8 mouse cellular contexts compared by ENCODE assay signal in the genomic region with DNA sequence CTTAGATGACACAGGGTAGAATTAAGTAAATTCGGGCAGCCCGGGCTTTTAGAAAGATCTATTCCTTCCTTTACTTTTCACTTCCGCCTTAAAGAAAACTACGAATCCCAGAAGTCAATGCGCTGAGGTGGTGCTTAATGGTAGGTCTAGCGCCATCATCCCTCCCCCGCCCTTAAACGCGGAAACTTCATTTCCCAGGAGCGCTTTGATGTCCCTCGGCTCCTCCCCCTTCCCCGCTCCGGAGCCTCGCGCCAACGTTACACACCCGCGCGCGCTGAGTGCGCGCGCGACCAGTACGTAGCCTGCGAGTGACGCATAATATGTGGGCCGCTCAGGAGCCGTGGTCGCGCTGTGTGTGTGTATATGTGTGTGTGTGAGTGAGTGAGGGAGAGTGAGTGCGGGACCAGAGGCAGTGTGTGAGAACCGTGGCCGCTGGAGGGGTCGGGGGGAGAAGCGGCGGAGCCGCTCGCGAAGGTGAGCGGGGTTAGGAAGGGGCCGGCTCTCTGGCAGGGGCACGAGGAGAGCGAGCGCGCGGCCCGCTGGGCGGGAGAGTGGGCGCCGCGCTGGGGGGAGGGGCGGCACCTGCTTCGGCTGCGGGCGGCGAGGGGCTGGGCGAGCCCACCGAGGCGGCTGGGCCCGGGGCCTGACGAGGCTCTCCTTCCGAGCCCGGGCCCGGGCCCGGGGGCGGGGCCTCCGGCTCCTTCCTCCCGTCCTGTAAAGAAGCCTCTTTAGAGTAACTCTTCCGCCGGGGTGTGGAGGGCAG. TPM values are rescaled to one million over a fixed set of nuclear protein-coding genes. Genes with fewer than 3 reads are reported as not detected.
A peak's percentile ranks its signal among the peaks of the same experiment; 100 is the strongest.
DNase-seq lines count a peak whose midpoint lies in the region; ATAC-seq lines count a peak whose summit lies in the region.

A gene (plus strand): TSS at position 257 of the 763 bp plus-strand sequence.

- under 1% methylated on average over 46 of the region's 71 CpGs for WGBS in hindbrain, embryonic 15.5 days

- H3K9ac ChIP-seq in hindbrain, embryonic 15.5 days: peak within 1 kb of the TSS; percentile 81

- no peaks in the 10 kb centered on the region for H3K36me3 ChIP-seq in hindbrain, embryonic 15.5 days

- H3K4me3 ChIP-seq in hindbrain, embryonic 15.5 days: peak within 1 kb of the TSS; percentile 92

- H3K4me2 ChIP-seq in hindbrain, embryonic 15.5 days: peak within 1 kb of the TSS; percentile 96

- peaks cover 18% of the 10 kb centered on the region for H3K4me1 ChIP-seq in hindbrain, embryonic 15.5 days (replicated peaks)

- H3K9me3 ChIP-seq in hindbrain, embryonic 15.5 days: no peaks in the 10 kb centered on the region

- peak; percentile 99 for ATAC-seq in hindbrain, embryonic 15.5 days (ENCODE audit: low FRiP score, low read depth)

- H3K27ac ChIP-seq in hindbrain, embryonic 15.5 days (replicated peaks): peak within 1 kb of the TSS; percentile 95

- no peaks in the 10 kb centered on the region for H3K27me3 ChIP-seq in hindbrain, embryonic 15.5 days

- peak; percentile 96 for DNase-seq in T-cell, adult 2 months (ENCODE audit: low spot score)
- peak; percentile 89 to 93 for DNase-seq in cerebellum, postnatal 36 days
- DNase-seq in frontal cortex, postnatal 36 days (ENCODE audit: low spot score in 2 of 2): peak; percentile 86 to 93
- DNase-seq in left cerebral cortex, adult 11 months (ENCODE audit: low spot score): peak; percentile 93
- DNase-seq in lung, postnatal 4 days: peak; percentile 95 to 96
- DNase-seq in retina, postnatal 7 days (ENCODE audit: low read depth, low spot score): peak; percentile 97
- peak; percentile 55 for DNase-seq in urinary bladder, adult 2 months (ENCODE audit: low spot score)

RNA-seq across cellular contexts. Expression of the gene that starts here (rescaled TPM):
- polyA plus RNA-seq in hindbrain, embryonic 15.5 days (2015; fragmentation: Nextera tagmentation; extraction: Ambion mirVana): 18.2 and 19.2 TPM in 2 replicates
- polyA plus RNA-seq in urinary bladder, adult 2 months (2012; rRNA removed): 19.8 and 23.5 TPM in 2 replicates

Comparison
In these comparisons a context has a peak if more than half of its experiments do, and no peak if none do; other contexts are left out.
1. Peak in every context shown above with its lines: DNase-seq, ATAC-seq, H3K4me3 ChIP-seq and H3K27ac ChIP-seq.